Comparison of ENCODE assay signal across 10 mouse cellular contexts in genomic region chr11:59614120-59614519, GRCm38 (mm10). TPM values are rescaled to one million over a fixed set of nuclear protein-coding genes. Genes with fewer than 3 reads are reported as not detected.
DNase-seq lines count a peak whose midpoint lies in the region; ATAC-seq and TF ChIP-seq lines count a peak whose summit lies in the region.
"Had no signal": no experiment of that assay in that cellular context is flagged by ENCODE, and none has a peak within 500 bp of the region (broad histone marks: within the 10 kb centered on the region; RNA-seq: fewer than 3 reads in every experiment).

No protein-coding gene starts in this region.

- no peaks in the 10 kb centered on the region for H3K4me1 ChIP-seq in forebrain, embryonic 14.5 days (ENCODE audit: control insufficient read depth, insufficient read depth, low read length)
- H3K4me1 ChIP-seq in forebrain, embryonic 16.5 days (replicated peaks; ENCODE audit: control insufficient read depth, insufficient read depth, low read length): no peaks in the 10 kb centered on the region
- no peaks in the 10 kb centered on the region for H3K4me1 ChIP-seq in liver, postnatal 0 days (ENCODE audit: insufficient read depth)
- H3K4me1 ChIP-seq in liver, embryonic 11.5 days (replicated peaks; ENCODE audit: control insufficient read depth, insufficient read depth, low read length): no peaks in the 10 kb centered on the region
- H3K4me1 ChIP-seq: limb, embryonic 15.5 days had no signal

- H3K36me3 ChIP-seq in forebrain, embryonic 14.5 days (ENCODE audit: control insufficient read depth, insufficient read depth, low read length): no peaks in the 10 kb centered on the region
- H3K36me3 ChIP-seq in forebrain, embryonic 16.5 days (ENCODE audit: control insufficient read depth, insufficient read depth): no peaks in the 10 kb centered on the region
- no peaks in the 10 kb centered on the region for H3K36me3 ChIP-seq in liver, postnatal 0 days (replicated peaks; ENCODE audit: insufficient read depth, low read length)
- no peaks in the 10 kb centered on the region for H3K36me3 ChIP-seq in liver, embryonic 11.5 days (ENCODE audit: control insufficient read depth, insufficient read depth, low read length)
- H3K36me3 ChIP-seq: limb, embryonic 15.5 days had no signal

- ATAC-seq in forebrain, embryonic 14.5 days: no peak
- ATAC-seq in forebrain, embryonic 16.5 days: no peak
- ATAC-seq in liver, postnatal 0 days: peak; percentile 33; the same call in 1 of the 2 replicates
- no peak for ATAC-seq in liver, embryonic 11.5 days (replicated peaks; ENCODE audit: low FRiP score)

- no peak for TF ChIP-seq EP300 in liver, postnatal 0 days (IDR thresholded peaks at IDR 0.05; ENCODE audit: low read depth)

- 58% methylated on average over 4 of the region's 4 CpGs for WGBS in forebrain, embryonic 14.5 days
- 51% methylated on average over 4 of the region's 4 CpGs for WGBS in forebrain, embryonic 16.5 days
- 29% methylated on average over 4 of the region's 4 CpGs for WGBS in liver, postnatal 0 days (ENCODE audit: insufficient replicate concordance)
- 52% methylated on average over 4 of the region's 4 CpGs for WGBS in liver, embryonic 11.5 days

- peak; percentile 30 for DNase-seq in forebrain, embryonic 14.5 days (ENCODE audit: low spot score)
- DNase-seq in liver, postnatal 0 days: no peak
- no peak for DNase-seq in liver, embryonic 11.5 days (ENCODE audit: low spot score)
- peak; percentile 49 for DNase-seq in embryo, embryonic 11 days
- peak; percentile 44 to 56 for DNase-seq in lung, adult 18-20 months
- DNase-seq in T-cell, adult 2 months (ENCODE audit: low spot score): no peak
- no peak for DNase-seq in gastrocnemius, postnatal 4 days (ENCODE audit: low spot score in 2 of 2)

- H3K4me2 ChIP-seq in forebrain, embryonic 14.5 days (ENCODE audit: low read length): no peak overlapping the region
- no peak overlapping the region for H3K4me2 ChIP-seq in forebrain, embryonic 16.5 days (ENCODE audit: low read length)
- H3K4me2 ChIP-seq in liver, postnatal 0 days (ENCODE audit: low read depth, low read length): no peak overlapping the region
- H3K4me2 ChIP-seq in liver, embryonic 11.5 days: no peak overlapping the region
- H3K4me2 ChIP-seq: limb, embryonic 15.5 days had no signal

- no peak overlapping the region for H3K4me3 ChIP-seq in forebrain, embryonic 14.5 days (ENCODE audit: low read depth, low read length)
- H3K4me3 ChIP-seq in forebrain, embryonic 16.5 days (replicated peaks; ENCODE audit: low read length): no peak overlapping the region
- H3K4me3 ChIP-seq in liver, postnatal 0 days (ENCODE audit: low read depth, low read length): no peak overlapping the region
- no peak overlapping the region for H3K4me3 ChIP-seq in liver, embryonic 11.5 days (ENCODE audit: low read depth, low read length)
- H3K4me3 ChIP-seq: limb, embryonic 15.5 days had no signal

- H3K27me3 ChIP-seq in forebrain, embryonic 14.5 days (replicated peaks; ENCODE audit: control insufficient read depth, insufficient read depth, low read length): no peaks in the 10 kb centered on the region
- H3K27me3 ChIP-seq in forebrain, embryonic 16.5 days (replicated peaks; ENCODE audit: control insufficient read depth, insufficient read depth, low read length): no peaks in the 10 kb centered on the region
- H3K27me3 ChIP-seq in liver, postnatal 0 days (ENCODE audit: insufficient read depth, low read length): no peaks in the 10 kb centered on the region
- no peaks in the 10 kb centered on the region; the same call in 1 of the 2 replicates for H3K27me3 ChIP-seq in liver, embryonic 11.5 days (replicated peaks; ENCODE audit: control insufficient read depth, insufficient read depth, low read length)
- H3K27me3 ChIP-seq: limb, embryonic 15.5 days had no signal

- no peaks in the 10 kb centered on the region for H3K9me3 ChIP-seq in forebrain, embryonic 14.5 days (replicated peaks; ENCODE audit: control insufficient read depth, low read length)
- no peaks in the 10 kb centered on the region for H3K9me3 ChIP-seq in forebrain, embryonic 16.5 days (ENCODE audit: control insufficient read depth, low read length)
- no peaks in the 10 kb centered on the region for H3K9me3 ChIP-seq in liver, postnatal 0 days (ENCODE audit: low read length)
- H3K9me3 ChIP-seq in liver, embryonic 11.5 days (ENCODE audit: control insufficient read depth, low read length): no peaks in the 10 kb centered on the region
- H3K9me3 ChIP-seq: limb, embryonic 15.5 days had no signal

- peak; percentile 49 for TF ChIP-seq CTCF in liver, postnatal 0 days (IDR thresholded peaks at IDR 0.05; ENCODE audit: low read depth)

- no peak overlapping the region for H3K27ac ChIP-seq in forebrain, embryonic 14.5 days (ENCODE audit: low read depth, low read length)
- H3K27ac ChIP-seq in forebrain, embryonic 16.5 days (ENCODE audit: low read length): no peak overlapping the region
- H3K27ac ChIP-seq in liver, postnatal 0 days (ENCODE audit: low read depth): no peak overlapping the region
- no peak overlapping the region for H3K27ac ChIP-seq in liver, embryonic 11.5 days (ENCODE audit: low read depth, low read length)
- H3K27ac ChIP-seq: limb, embryonic 15.5 days had no signal

- no peak overlapping the region for H3K9ac ChIP-seq in forebrain, embryonic 14.5 days (ENCODE audit: low read length)
- H3K9ac ChIP-seq in forebrain, embryonic 16.5 days (replicated peaks; ENCODE audit: low read depth, low read length): no peak overlapping the region
- H3K9ac ChIP-seq in liver, postnatal 0 days (replicated peaks): no peak overlapping the region
- H3K9ac ChIP-seq in liver, embryonic 11.5 days (ENCODE audit: low read depth, low read length): no peak overlapping the region
- H3K9ac ChIP-seq: limb, embryonic 15.5 days had no signal

RNA-seq across cellular contexts. Expression of gene Olfr223, which starts 21.0 kb away (rescaled TPM):
- polyA plus RNA-seq in forebrain, embryonic 14.5 days (2014; fragmentation: Nextera tagmentation; extraction: Ambion mirVana): not detected in 2 replicates
- not detected in 2 replicates for polyA plus RNA-seq in forebrain, embryonic 16.5 days (2015; fragmentation: Nextera tagmentation; extraction: Ambion mirVana)
- polyA plus RNA-seq in liver, postnatal 0 days (2015; fragmentation: Nextera tagmentation; extraction: Ambion mirVana): not detected in 2 replicates
- not detected in 2 replicates for polyA plus RNA-seq in liver, embryonic 11.5 days (2014; fragmentation: Nextera tagmentation; extraction: Ambion mirVana)
- not detected for total RNA-seq in gastrocnemius, postnatal 4 days (2021)
- polyA plus RNA-seq: limb, embryonic 15.5 days; small intestine, adult 2 months had no signal

RNA-seq across cellular contexts. Expression of gene Olfr222, which starts 38.1 kb away (rescaled TPM):
- polyA plus RNA-seq in forebrain, embryonic 14.5 days (2014; fragmentation: Nextera tagmentation; extraction: Ambion mirVana): not detected in 2 replicates
- polyA plus RNA-seq in forebrain, embryonic 16.5 days (2015; fragmentation: Nextera tagmentation; extraction: Ambion mirVana): not detected in 2 replicates
- polyA plus RNA-seq in liver, postnatal 0 days (2015; fragmentation: Nextera tagmentation; extraction: Ambion mirVana): not detected in 2 replicates
- not detected in 2 replicates for polyA plus RNA-seq in liver, embryonic 11.5 days (2014; fragmentation: Nextera tagmentation; extraction: Ambion mirVana)
- total RNA-seq in gastrocnemius, postnatal 4 days (2021): not detected
- polyA plus RNA-seq: limb, embryonic 15.5 days; small intestine, adult 2 months had no signal

RNA-seq across cellular contexts. Expression of gene Mprip, which starts 47.0 kb away (rescaled TPM):
- polyA plus RNA-seq in forebrain, embryonic 14.5 days (2014; fragmentation: Nextera tagmentation; extraction: Ambion mirVana): 55.6 and 63.4 TPM in 2 replicates
- 51.7 and 51.9 TPM in 2 replicates for polyA plus RNA-seq in forebrain, embryonic 16.5 days (2015; fragmentation: Nextera tagmentation; extraction: Ambion mirVana)
- polyA plus RNA-seq in liver, postnatal 0 days (2015; fragmentation: Nextera tagmentation; extraction: Ambion mirVana): 14.2 and 14.3 TPM in 2 replicates
- 44.9 and 46.7 TPM in 2 replicates for polyA plus RNA-seq in liver, embryonic 11.5 days (2014; fragmentation: Nextera tagmentation; extraction: Ambion mirVana)
- total RNA-seq in gastrocnemius, postnatal 4 days (2021): 100 to 1,000 TPM; 213 to 215 TPM

Comparison
In these comparisons a context has a peak if more than half of its experiments do, and no peak if none do; other contexts are left out.
1. DNase-seq: peak in forebrain, embryonic 14.5 days (single experiment), embryo, embryonic 11 days (single experiment) and lung, adult 18-20 months (2 of 2); none in liver, postnatal 0 days (single experiment), liver, embryonic 11.5 days (single experiment), T-cell, adult 2 months (single experiment) and gastrocnemius, postnatal 4 days (0 of 2).